Comparison of ENCODE assay signal across 8 mouse cellular contexts in the genomic region with DNA sequence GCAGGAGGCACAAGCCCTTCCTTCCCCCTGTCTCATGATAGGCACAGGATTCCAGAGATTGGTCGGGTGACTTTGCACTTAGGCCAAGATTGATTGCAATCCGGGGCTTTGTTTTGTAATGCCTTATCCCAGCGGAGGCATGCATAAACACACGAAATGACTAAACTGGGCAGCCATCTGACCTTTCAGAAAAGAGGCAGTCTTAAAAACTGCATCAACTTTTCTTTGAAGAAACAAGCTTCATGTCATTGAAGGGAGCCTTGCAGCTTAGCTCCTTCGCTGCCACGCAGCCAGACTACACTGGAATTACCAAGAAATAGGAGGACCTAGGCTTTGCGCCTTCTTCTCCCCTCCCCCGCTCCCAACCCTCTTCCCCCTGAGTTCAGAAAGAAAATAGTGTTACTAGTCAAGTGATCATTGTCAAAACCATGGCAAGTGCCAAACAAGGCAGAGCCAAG.
A peak's percentile ranks its signal among the peaks of the same experiment; 100 is the strongest.
DNase-seq lines count a peak whose midpoint lies in the region; ATAC-seq and TF ChIP-seq lines count a peak whose summit lies in the region.
"Had no signal": no experiment of that assay in that cellular context is flagged by ENCODE, and none has a peak within 500 bp of the region (broad histone marks: within the 10 kb centered on the region; RNA-seq: fewer than 3 reads in every experiment).

No protein-coding gene starts in this region.

- no peak overlapping the region for H3K4me3 ChIP-seq in embryonic facial prominence, embryonic 14.5 days (ENCODE audit: low read depth, low read length)
- H3K4me3 ChIP-seq in intestine, embryonic 16.5 days (ENCODE audit: low read length) = no peak overlapping the region
- H3K4me3 ChIP-seq in lung, postnatal 0 days (ENCODE audit: low read depth, low read length) = no peak overlapping the region

- TF ChIP-seq CTCF in lung, postnatal 0 days (IDR thresholded peaks at IDR 0.05) = no peak

- H3K9me3 ChIP-seq in embryonic facial prominence, embryonic 14.5 days (ENCODE audit: control insufficient read depth, low read length) = no peaks in the 10 kb centered on the region
- no peaks in the 10 kb centered on the region for H3K9me3 ChIP-seq in intestine, embryonic 16.5 days (ENCODE audit: control insufficient read depth, low read length)
- no peaks in the 10 kb centered on the region for H3K9me3 ChIP-seq in lung, postnatal 0 days (ENCODE audit: low read length)

- no peaks in the 10 kb centered on the region for H3K36me3 ChIP-seq in embryonic facial prominence, embryonic 14.5 days (ENCODE audit: control insufficient read depth, insufficient read depth, low read length)
- H3K36me3 ChIP-seq in intestine, embryonic 16.5 days (ENCODE audit: control insufficient read depth, insufficient read depth, low read length) = no peaks in the 10 kb centered on the region
- H3K36me3 ChIP-seq in lung, postnatal 0 days (ENCODE audit: insufficient read depth, low read length) = no peaks in the 10 kb centered on the region

- ATAC-seq in embryonic facial prominence, embryonic 14.5 days (ENCODE audit: low read depth) = no peak
- no peak for ATAC-seq in intestine, embryonic 16.5 days
- ATAC-seq in lung, postnatal 0 days = 0 out of 2 replicates have a peak, but pooled peaks have one; percentile 38
- no peak for ATAC-seq in megakaryocyte, adult 5-6 weeks (ENCODE audit: poor library complexity, severe bottlenecking)

- H3K9ac ChIP-seq in embryonic facial prominence, embryonic 14.5 days (ENCODE audit: low read depth, low read length) = no peak overlapping the region
- H3K9ac ChIP-seq in intestine, embryonic 16.5 days (ENCODE audit: low read depth, low read length) = peak overlapping the region; percentile 43
- H3K9ac ChIP-seq in lung, postnatal 0 days (replicated peaks; ENCODE audit: low read depth) = no peak overlapping the region

- 17% methylated on average over 8 of the region's 8 CpGs for WGBS in embryonic facial prominence, embryonic 14.5 days
- WGBS in intestine, embryonic 16.5 days = 25% methylated on average over 8 of the region's 8 CpGs
- WGBS in lung, postnatal 0 days = 15% methylated on average over 8 of the region's 8 CpGs

- peaks cover 13% of the 10 kb centered on the region for H3K4me1 ChIP-seq in embryonic facial prominence, embryonic 14.5 days (ENCODE audit: control insufficient read depth, insufficient read depth, low read length)
- H3K4me1 ChIP-seq in intestine, embryonic 16.5 days (ENCODE audit: control insufficient read depth, insufficient read depth, low read length) = peaks cover 16% of the 10 kb centered on the region
- H3K4me1 ChIP-seq in lung, postnatal 0 days (ENCODE audit: insufficient read depth, low read depth, low read length) = no peaks in the 10 kb centered on the region

- peak overlapping the region; percentile 16; the same call in 1 of the 2 replicates for H3K4me2 ChIP-seq in embryonic facial prominence, embryonic 14.5 days (ENCODE audit: low read depth, low read length)
- H3K4me2 ChIP-seq in intestine, embryonic 16.5 days (ENCODE audit: low read depth, low read length) = peak overlapping the region; percentile 10; the same call in 1 of the 2 replicates
- H3K4me2 ChIP-seq in lung, postnatal 0 days (replicated peaks; ENCODE audit: low read depth, low read length) = no peak overlapping the region

- peak; percentile 44 for DNase-seq in urinary bladder, postnatal 14 days (ENCODE audit: low spot score)
- DNase-seq in urinary bladder, adult 2 months (ENCODE audit: low spot score) = no peak
- peak; percentile 24 for DNase-seq in embryonic facial prominence, embryonic 14.5 days (ENCODE audit: low spot score)
- peak; percentile 40 for DNase-seq in lung, postnatal 0 days (ENCODE audit: low spot score)
- no peak for DNase-seq in testis, postnatal 14 days (ENCODE audit: low spot score)

- no peaks in the 10 kb centered on the region for H3K27me3 ChIP-seq in embryonic facial prominence, embryonic 14.5 days (replicated peaks; ENCODE audit: control insufficient read depth, insufficient read depth, low read length)
- no peaks in the 10 kb centered on the region for H3K27me3 ChIP-seq in intestine, embryonic 16.5 days (replicated peaks; ENCODE audit: control insufficient read depth, insufficient read depth, low read length)
- no peaks in the 10 kb centered on the region for H3K27me3 ChIP-seq in lung, postnatal 0 days (replicated peaks; ENCODE audit: insufficient read depth, low read length)

- TF ChIP-seq EP300 in lung, postnatal 0 days (IDR thresholded peaks at IDR 0.05) = no peak

- H3K27ac ChIP-seq in embryonic facial prominence, embryonic 14.5 days (replicated peaks; ENCODE audit: low read depth, low read length) = peak overlapping the region; percentile 16; the same call in 1 of the 2 replicates
- H3K27ac ChIP-seq in intestine, embryonic 16.5 days (ENCODE audit: low read length) = peak overlapping the region; percentile 40
- no peak overlapping the region for H3K27ac ChIP-seq in lung, postnatal 0 days (ENCODE audit: low read length)
- H3K27ac ChIP-seq: layer of hippocampus, adult 2 months had no signal

Comparison
In these comparisons a context has a peak if more than half of its experiments do, and no peak if none do; other contexts are left out.
1. DNase-seq: peak in urinary bladder, postnatal 14 days (single experiment), embryonic facial prominence, embryonic 14.5 days (single experiment) and lung, postnatal 0 days (single experiment); none in urinary bladder, adult 2 months (single experiment) and testis, postnatal 14 days (single experiment).